Mouse (Mus musculus) C2C12 (cell line): Measurements from ENCODE around the gene Adarb2.

ENCODE experiments used
- CEBPB ChIP-seq: IDR thresholded peaks from one replicate; pipeline ENCODE4 v1.6.1; 2011; ENCODE audit warnings: low read depth, mild to moderate bottlenecking, control low read depth, moderate library complexity
- CTCF ChIP-seq: IDR thresholded peaks from one replicate; pipeline ENCODE4 v1.5.1; 2011; ENCODE audit not compliant: control insufficient read depth, insufficient read depth, insufficient read length
- FOSL1 ChIP-seq: IDR thresholded peaks from one replicate; pipeline ENCODE4 v1.8.0; 2011; ENCODE audit warnings: mild to moderate bottlenecking, low read length; ENCODE audit not compliant: poor library complexity, insufficient read depth, severe bottlenecking
- MAX ChIP-seq: IDR thresholded peaks from one replicate; pipeline ENCODE4 v1.6.1; 2011; ENCODE audit warnings: mild to moderate bottlenecking, control low read depth
- MYOD1 ChIP-seq: IDR thresholded peaks from one replicate; pipeline ENCODE4 v1.6.1; 2011; ENCODE audit warnings: low read depth; ENCODE audit not compliant: control insufficient read depth, insufficient read length
- MYOG ChIP-seq: IDR thresholded peaks from one replicate; pipeline ENCODE4 v1.6.1; 2011; ENCODE audit not compliant: control insufficient read depth, insufficient read length; ENCODE audit errors: extremely low read depth
- USF1 ChIP-seq: IDR thresholded peaks from one replicate; pipeline ENCODE4 v1.6.1; 2011; ENCODE audit warnings: low read depth, mild to moderate bottlenecking, control low read depth, moderate library complexity

DNA sequence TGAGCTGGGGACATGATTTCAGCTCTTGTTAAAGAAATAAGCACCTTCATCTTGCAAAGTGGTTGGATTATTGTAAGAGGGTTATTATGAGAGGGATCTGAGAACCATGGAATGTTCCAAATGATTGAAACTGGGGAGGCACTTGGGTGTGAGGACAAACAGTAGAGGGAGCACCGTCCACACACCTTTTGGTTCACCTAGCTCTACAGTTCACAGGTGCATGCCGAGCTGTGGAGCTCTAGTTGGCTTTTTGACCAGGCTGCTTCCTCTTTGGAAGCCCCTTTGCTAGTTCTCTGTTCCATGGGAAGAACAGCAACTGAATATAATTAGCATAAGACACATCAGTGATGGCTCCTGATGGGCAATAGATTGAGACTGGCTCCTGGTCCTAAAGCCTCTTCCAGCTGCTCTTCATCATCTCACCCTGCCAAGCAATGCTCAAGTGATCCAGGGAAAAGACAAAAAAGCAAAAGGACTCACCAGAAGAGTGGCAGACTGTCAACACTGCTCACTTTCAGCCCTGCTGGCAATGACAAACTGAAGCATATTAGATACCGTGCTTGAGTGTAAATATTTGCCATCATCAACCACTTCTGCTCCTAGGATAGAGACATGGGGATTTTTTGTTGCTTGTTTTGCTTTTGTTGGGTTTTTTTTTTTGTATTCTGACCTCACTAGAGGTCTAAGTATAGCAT lies 3.3 kb upstream of the Adarb2 start:
- TF ChIP-seq MYOD1 (no peak), CTCF (no peak), MAX (no peak), FOSL1 (no peak), USF1 (no peak), MYOG (no peak), CEBPB (no peak)
